Mouse (Mus musculus) neural tube, embryonic 12.5 days (tissue): ENCODE measurements at regions not wholly inside any gene's neighbourhood (a gene's known extent, or its start where the extent isn't known, plus 50 kb on each side); places are given as distances from the start of the nearest gene placed in this dataset.

Experiments used
- ATAC-seq: fragments of 200-750 bp; cut with Nextera tagmentation; 2 replicates; pipeline ENCODE4 v1.8.0; 2017; ENCODE audit warnings: low read depth, mild to moderate bottlenecking, moderate TSS enrichment, moderate library complexity; ENCODE audit not compliant: low FRiP score
- H3K27ac ChIP-seq: fragments of 300-500 bp; sonication (generic); 2 replicates; pipeline ENCODE4 v1.5.1; 2016
- H3K27me3 ChIP-seq: fragments of 300-500 bp; sonication (generic); replicated peaks from 2 replicates; pipeline ENCODE4 v1.6.1; 2016; ENCODE audit warnings: mild to moderate bottlenecking
- H3K36me3 ChIP-seq: fragments of 300-500 bp; sonication (generic); 2 replicates; pipeline ENCODE4 v1.6.1; 2016; ENCODE audit warnings: mild to moderate bottlenecking
- H3K4me1 ChIP-seq: fragments of 300-500 bp; sonication (generic); 2 replicates; pipeline ENCODE4 v1.6.1; 2016
- H3K4me2 ChIP-seq: fragments of 300-500 bp; sonication (generic); replicated peaks from 2 replicates; pipeline ENCODE4 v1.6.1; 2016; ENCODE audit warnings: mild to moderate bottlenecking
- H3K4me3 ChIP-seq: fragments of 300-500 bp; sonication (generic); 2 replicates; pipeline ENCODE4 v1.5.1; 2016
- H3K9ac ChIP-seq: fragments of 300-500 bp; sonication (generic); 2 replicates; pipeline ENCODE4 v1.6.1; 2016; ENCODE audit warnings: mild to moderate bottlenecking
- H3K9me3 ChIP-seq: fragments of 300-500 bp; sonication (generic); 2 replicates; pipeline ENCODE4 v1.6.1; 2016; ENCODE audit warnings: mild to moderate bottlenecking
- WGBS: fragments of 180-500 bp; shearing (Covaris S2); methylation state at CpG from one replicate; pipeline ENCODE4 v1.1.7; 2016; 5-methylcytosine and 5-hydroxymethylcytosine counted together

DNA sequence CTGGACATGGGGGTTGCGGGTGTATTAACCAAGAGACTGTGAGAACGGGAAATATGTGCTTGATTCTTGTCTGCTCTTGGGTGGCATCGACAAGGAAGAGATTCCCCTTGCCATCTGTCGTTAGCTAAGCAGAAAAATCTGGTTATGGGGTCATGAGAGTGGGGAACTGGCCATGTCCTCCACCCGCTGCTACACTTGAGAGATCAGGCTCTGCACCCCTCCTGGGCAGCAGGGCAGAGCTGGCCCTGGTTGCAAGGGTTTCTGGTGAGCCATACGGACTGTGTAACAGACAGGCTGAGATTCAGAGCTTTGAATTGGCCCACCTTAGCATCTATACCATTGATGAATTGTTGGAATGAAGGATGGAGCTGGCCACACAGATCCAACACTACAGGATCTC is 1048.1 kb upstream of the Tmprss15 start:
- H3K4me1 ChIP-seq = no peaks in the 10 kb centered on the region
- WGBS = 89% methylated on average over 6 of the region's 6 CpGs
- no peak for ATAC-seq
- no peaks in the 10 kb centered on the region for H3K9me3 ChIP-seq
- H3K9ac ChIP-seq = no peak overlapping the region
- no peak overlapping the region for H3K4me3 ChIP-seq
- no peaks in the 10 kb centered on the region for H3K36me3 ChIP-seq
- H3K4me2 ChIP-seq = no peak overlapping the region
- H3K27ac ChIP-seq = no peak overlapping the region
- H3K27me3 ChIP-seq = no peaks in the 10 kb centered on the region

DNA sequence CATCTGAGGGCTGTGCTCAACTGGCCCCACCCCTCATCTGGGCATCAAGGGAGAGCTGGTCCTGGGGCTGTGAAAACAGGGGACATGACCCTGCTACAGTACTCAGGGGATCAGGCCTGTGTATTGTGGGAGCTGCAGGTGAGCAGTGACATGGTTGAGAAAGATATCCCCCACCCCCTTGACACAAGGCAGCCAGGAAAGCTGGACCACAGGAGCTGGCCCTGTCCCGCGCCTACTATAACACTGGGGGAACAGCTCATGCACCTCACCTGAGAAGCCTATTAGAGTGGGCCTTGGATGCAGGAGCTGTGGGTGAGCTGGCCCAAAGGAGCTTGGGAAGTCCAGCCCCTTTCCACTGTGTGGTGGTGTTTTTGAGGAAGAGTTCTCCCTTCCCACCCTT is 1047.3 kb upstream of the Tmprss15 start:
- Histone ChIP-seq H3K27me3 (no peaks in the 10 kb centered on the region), H3K9me3 (no peaks in the 10 kb centered on the region), H3K9ac (no peak overlapping the region), H3K27ac (no peak overlapping the region), H3K4me2 (no peak overlapping the region), H3K4me3 (no peak overlapping the region), H3K4me1 (no peaks in the 10 kb centered on the region), H3K36me3 (no peaks in the 10 kb centered on the region)
- ATAC-seq = peak; percentile 44; the same call in 1 of the 2 replicates
- 98% methylated on average over 2 of the region's 2 CpGs for WGBS
